In genomic region chr4:43586411-43586810, GRCm38 (mm10) we compare ENCODE assay signal across 11 mouse cellular contexts. TPM values are rescaled to one million over a fixed set of nuclear protein-coding genes. Genes with fewer than 3 reads are reported as not detected.
DNase-seq lines count a peak whose midpoint lies in the region; ATAC-seq and TF ChIP-seq lines count a peak whose summit lies in the region.
"Had no signal": no experiment of that assay in that cellular context is flagged by ENCODE, and none has a peak within 500 bp of the region (broad histone marks: within the 10 kb centered on the region; RNA-seq: fewer than 3 reads in every experiment).

No protein-coding gene starts in this region.

- H3K9me3 ChIP-seq in midbrain, postnatal 0 days (ENCODE audit: low read length) = no peaks in the 10 kb centered on the region
- H3K9me3 ChIP-seq in midbrain, embryonic 16.5 days (replicated peaks; ENCODE audit: control insufficient read depth, low read length, poor library complexity, severe bottlenecking) = no peaks in the 10 kb centered on the region
- H3K9me3 ChIP-seq: limb, embryonic 15.5 days had no signal

- no peak for TF ChIP-seq POLR2A in myocyte (IDR thresholded peaks at IDR 0.05; ENCODE audit: insufficient read length, low read depth)

- no peak overlapping the region for H3K4me3 ChIP-seq in gastrocnemius, adult 2 months
- H3K4me3 ChIP-seq in midbrain, postnatal 0 days (ENCODE audit: low read depth, low read length) = no peak overlapping the region
- no peak overlapping the region for H3K4me3 ChIP-seq in midbrain, embryonic 16.5 days (ENCODE audit: low read depth, low read length)
- H3K4me3 ChIP-seq in myocyte = no peak overlapping the region
- H3K4me3 ChIP-seq: limb, embryonic 15.5 days had no signal

- ATAC-seq in midbrain, postnatal 0 days (ENCODE audit: low FRiP score) = peak; percentile 55; the same call in 1 of the 2 replicates
- ATAC-seq in midbrain, embryonic 16.5 days = no peak

- H3K27me3 ChIP-seq in midbrain, postnatal 0 days (ENCODE audit: insufficient read depth, low read length) = no peaks in the 10 kb centered on the region
- no peaks in the 10 kb centered on the region for H3K27me3 ChIP-seq in midbrain, embryonic 16.5 days (ENCODE audit: control insufficient read depth, insufficient read depth, low read depth, low read length)
- no peaks in the 10 kb centered on the region for H3K27me3 ChIP-seq in myocyte (ENCODE audit: control insufficient read depth, insufficient read depth, insufficient read length)
- H3K27me3 ChIP-seq: limb, embryonic 15.5 days had no signal

- no peak overlapping the region for H3ac ChIP-seq in myocyte (ENCODE audit: control insufficient read depth, insufficient read length)

- TF ChIP-seq CTCF in gastrocnemius, adult 2 months (IDR thresholded peaks at IDR 0.05) = no peak
- TF ChIP-seq CTCF in midbrain, postnatal 0 days (IDR thresholded peaks at IDR 0.05) = no peak

- H3K27ac ChIP-seq in gastrocnemius, adult 2 months = peak overlapping the region; percentile 81
- H3K27ac ChIP-seq in midbrain, postnatal 0 days (ENCODE audit: low read depth, low read length) = no peak overlapping the region
- no peak overlapping the region for H3K27ac ChIP-seq in midbrain, embryonic 16.5 days (ENCODE audit: low read length)
- H3K27ac ChIP-seq: kidney, postnatal 0 days; limb, embryonic 15.5 days had no signal

- DNase-seq in gastrocnemius, adult 2 months = peak; percentile 56
- no peak for DNase-seq in gastrocnemius, postnatal 10 days
- no peak for DNase-seq in midbrain, postnatal 0 days (ENCODE audit: low spot score)
- DNase-seq in heart, postnatal 14 days = peak; percentile 44 to 57
- DNase-seq in layer of hippocampus, adult 18-20 months (ENCODE audit: low spot score in 2 of 2) = no peak
- no peak for DNase-seq in layer of hippocampus, postnatal 36 days
- DNase-seq: cerebellum, postnatal 14 days had no signal

- H3K4me1 ChIP-seq in midbrain, postnatal 0 days (ENCODE audit: insufficient read depth, low read length) = no peaks in the 10 kb centered on the region
- H3K4me1 ChIP-seq in midbrain, embryonic 16.5 days (ENCODE audit: control insufficient read depth, insufficient read depth, low read length) = no peaks in the 10 kb centered on the region

- no peak overlapping the region for H3K4me2 ChIP-seq in midbrain, postnatal 0 days (ENCODE audit: low read depth, low read length, poor library complexity, severe bottlenecking)
- H3K4me2 ChIP-seq in midbrain, embryonic 16.5 days (ENCODE audit: low read length) = no peak overlapping the region
- no peak overlapping the region for H3K4me2 ChIP-seq in myocyte (ENCODE audit: low read depth)
- H3K4me2 ChIP-seq: limb, embryonic 15.5 days had no signal

- no peaks in the 10 kb centered on the region for H3K79me2 ChIP-seq in myocyte (ENCODE audit: control insufficient read depth, insufficient read depth)

- H3K36me3 ChIP-seq in midbrain, postnatal 0 days (ENCODE audit: insufficient read depth, low read length) = peaks cover 28% of the 10 kb centered on the region
- H3K36me3 ChIP-seq in midbrain, embryonic 16.5 days (ENCODE audit: control insufficient read depth, insufficient read depth, low read length) = peaks cover 20% of the 10 kb centered on the region; the same call in 1 of the 2 replicates
- peaks cover 16% of the 10 kb centered on the region for H3K36me3 ChIP-seq in myocyte (ENCODE audit: control insufficient read depth, insufficient read depth)

- intact Hi-C loops in gastrocnemius, adult 2 months (cut with DNase I) = no loop called here
- intact Hi-C loops in heart, postnatal 14 days (cut with DNase I) = no loop called here

- H3K9ac ChIP-seq in midbrain, postnatal 0 days (replicated peaks; ENCODE audit: low read length, poor library complexity, severe bottlenecking) = no peak overlapping the region
- H3K9ac ChIP-seq in midbrain, embryonic 16.5 days (ENCODE audit: low read depth, low read length) = no peak overlapping the region
- H3K9ac ChIP-seq: limb, embryonic 15.5 days had no signal

- WGBS in midbrain, postnatal 0 days = 81% methylated on average over 8 of the region's 8 CpGs
- WGBS in midbrain, embryonic 16.5 days = 82% methylated on average over 7 of the region's 8 CpGs

TF ChIP-seq in myocyte, 11 proteins besides CTCF, POLR2A, EP300 and RAD21:
- TF ChIP-seq REST (IDR thresholded peaks at IDR 0.05; ENCODE audit: insufficient read depth, insufficient read length) (no peak), MYOG (IDR thresholded peaks at IDR 0.05; ENCODE audit: control insufficient read depth in 1 of 3, insufficient read depth in 1 of 3, insufficient read length in 2 of 3, low read depth in 2 of 3) (no peak), MYOD1 (IDR thresholded peaks at IDR 0.05; ENCODE audit: control insufficient read depth in 1 of 3, insufficient read length in 2 of 3, low read depth in 2 of 3) (no peak), POLR2AphosphoS2 (IDR thresholded peaks at IDR 0.05; ENCODE audit: insufficient read length, low read depth) (peak; percentile 55)

RNA-seq across cellular contexts. Expression of gene Msmp, which starts 2.1 kb away (rescaled TPM):
- total RNA-seq in gastrocnemius, adult 2 months (2021) = under 1 TPM in 1 of 2 experiments, not detected in 1; 0.45 TPM
- under 1 TPM; 0.33 to 0.38 TPM for total RNA-seq in gastrocnemius, postnatal 10 days (2021)
- total RNA-seq in midbrain, postnatal 0 days (2014; rRNA removed) = not detected in 2 replicates
- 1.4 and 2.5 TPM in 2 replicates for polyA plus RNA-seq in midbrain, postnatal 0 days (2015; fragmentation: Nextera tagmentation; extraction: Ambion mirVana)
- polyA plus RNA-seq in midbrain, embryonic 16.5 days (2015; fragmentation: Nextera tagmentation; extraction: Ambion mirVana) = 1.1 TPM in 1 of 2 replicates, not detected in the other
- total RNA-seq in heart, postnatal 14 days (2021) = not detected
- not detected for polyA plus RNA-seq in myocyte (2012; fragmentation: generic; extraction: Trizol)
- total RNA-seq in layer of hippocampus, adult 18-20 months (2021) = not detected
- not detected for total RNA-seq in layer of hippocampus, postnatal 36 days (2021)

RNA-seq across cellular contexts. Expression of gene Gba2, which starts 7.7 kb away (rescaled TPM):
- 1 to 10 TPM; 4.8 to 5.5 TPM for total RNA-seq in gastrocnemius, adult 2 months (2021)
- total RNA-seq in gastrocnemius, postnatal 10 days (2021) = 1 to 10 TPM; 6.7 to 9.1 TPM
- total RNA-seq in midbrain, postnatal 0 days (2014; rRNA removed) = 29.3 and 56.4 TPM in 2 replicates
- polyA plus RNA-seq in midbrain, postnatal 0 days (2015; fragmentation: Nextera tagmentation; extraction: Ambion mirVana) = 47.5 and 50.6 TPM in 2 replicates
- 61.3 and 61.9 TPM in 2 replicates for polyA plus RNA-seq in midbrain, embryonic 16.5 days (2015; fragmentation: Nextera tagmentation; extraction: Ambion mirVana)
- total RNA-seq in heart, postnatal 14 days (2021) = 10 to 100 TPM; 14.3 to 14.6 TPM
- polyA plus RNA-seq in myocyte (2012; fragmentation: generic; extraction: Trizol) = 5.9 TPM
- total RNA-seq in layer of hippocampus, adult 18-20 months (2021) = 10 to 100 TPM; 58.8 to 65.2 TPM
- total RNA-seq in layer of hippocampus, postnatal 36 days (2021) = 10 to 100 TPM; 58.8 to 59.6 TPM

RNA-seq across cellular contexts. Expression of gene Rgp1, which starts 7.9 kb away (rescaled TPM):
- 10 to 100 TPM; 20.0 to 24.3 TPM for total RNA-seq in gastrocnemius, adult 2 months (2021)
- 10 to 100 TPM; 22.9 to 30.4 TPM for total RNA-seq in gastrocnemius, postnatal 10 days (2021)
- total RNA-seq in midbrain, postnatal 0 days (2014; rRNA removed) = 20.6 and 22.6 TPM in 2 replicates
- polyA plus RNA-seq in midbrain, postnatal 0 days (2015; fragmentation: Nextera tagmentation; extraction: Ambion mirVana) = 12.3 and 12.4 TPM in 2 replicates
- polyA plus RNA-seq in midbrain, embryonic 16.5 days (2015; fragmentation: Nextera tagmentation; extraction: Ambion mirVana) = 15.2 and 22.5 TPM in 2 replicates
- 10 to 100 TPM; 32.3 to 41.6 TPM for total RNA-seq in heart, postnatal 14 days (2021)
- polyA plus RNA-seq in myocyte (2012; fragmentation: generic; extraction: Trizol) = 28.6 TPM
- 10 to 100 TPM; 43.6 to 48.0 TPM for total RNA-seq in layer of hippocampus, adult 18-20 months (2021)
- total RNA-seq in layer of hippocampus, postnatal 36 days (2021) = 10 to 100 TPM; 43.2 to 51.2 TPM

RNA-seq across cellular contexts. Expression of gene Tln1, which starts 23.9 kb away (rescaled TPM):
- 10 to 100 TPM; 52.3 to 62.4 TPM for total RNA-seq in gastrocnemius, adult 2 months (2021)
- total RNA-seq in gastrocnemius, postnatal 10 days (2021) = 100 to 1,000 TPM in 1 of 2 experiments, 10 to 100 TPM in 1; 84.9 to 112 TPM
- total RNA-seq in midbrain, postnatal 0 days (2014; rRNA removed) = 41.3 and 44.4 TPM in 2 replicates
- 72.4 and 75.7 TPM in 2 replicates for polyA plus RNA-seq in midbrain, postnatal 0 days (2015; fragmentation: Nextera tagmentation; extraction: Ambion mirVana)
- 59.3 and 62.9 TPM in 2 replicates for polyA plus RNA-seq in midbrain, embryonic 16.5 days (2015; fragmentation: Nextera tagmentation; extraction: Ambion mirVana)
- 100 to 1,000 TPM; 111 to 135 TPM for total RNA-seq in heart, postnatal 14 days (2021)
- polyA plus RNA-seq in myocyte (2012; fragmentation: generic; extraction: Trizol) = 225 TPM
- 10 to 100 TPM; 35.8 to 42.1 TPM for total RNA-seq in layer of hippocampus, adult 18-20 months (2021)
- 10 to 100 TPM; 44.8 to 49.0 TPM for total RNA-seq in layer of hippocampus, postnatal 36 days (2021)

RNA-seq across cellular contexts. Expression of gene Creb3, which starts 24.3 kb away (rescaled TPM):
- 10 to 100 TPM; 40.3 to 47.4 TPM for total RNA-seq in gastrocnemius, adult 2 months (2021)
- 10 to 100 TPM; 39.6 to 45.0 TPM for total RNA-seq in gastrocnemius, postnatal 10 days (2021)
- 45.4 and 50.4 TPM in 2 replicates for total RNA-seq in midbrain, postnatal 0 days (2014; rRNA removed)
- polyA plus RNA-seq in midbrain, postnatal 0 days (2015; fragmentation: Nextera tagmentation; extraction: Ambion mirVana) = 85.2 and 91.2 TPM in 2 replicates
- polyA plus RNA-seq in midbrain, embryonic 16.5 days (2015; fragmentation: Nextera tagmentation; extraction: Ambion mirVana) = 83.4 and 83.7 TPM in 2 replicates
- total RNA-seq in heart, postnatal 14 days (2021) = 10 to 100 TPM; 47.1 to 49.2 TPM
- polyA plus RNA-seq in myocyte (2012; fragmentation: generic; extraction: Trizol) = 73.9 TPM
- total RNA-seq in layer of hippocampus, adult 18-20 months (2021) = 10 to 100 TPM; 67.4 to 74.5 TPM
- 10 to 100 TPM; 72.6 to 73.2 TPM for total RNA-seq in layer of hippocampus, postnatal 36 days (2021)

Comparison
In these comparisons a context has a peak if more than half of its experiments do, and no peak if none do; other contexts are left out.
1. DNase-seq: peak in gastrocnemius, adult 2 months (single experiment) and heart, postnatal 14 days (2 of 2); none in gastrocnemius, postnatal 10 days (single experiment), midbrain, postnatal 0 days (single experiment), layer of hippocampus, adult 18-20 months (0 of 2) and layer of hippocampus, postnatal 36 days (0 of 2).